Mouse (Mus musculus) adipocyte (in vitro differentiated cells): Measurements from ENCODE around the gene Tmem220.
A peak's percentile ranks its signal among the peaks of the same experiment; 100 is the strongest.

ENCODE experiments used
- DNase-seq: peaks from one replicate; pipeline ENCODE4 v3.0.0-alpha.2; 2016; ENCODE audit warnings: low spot score

Tmem220 gene

DNA sequence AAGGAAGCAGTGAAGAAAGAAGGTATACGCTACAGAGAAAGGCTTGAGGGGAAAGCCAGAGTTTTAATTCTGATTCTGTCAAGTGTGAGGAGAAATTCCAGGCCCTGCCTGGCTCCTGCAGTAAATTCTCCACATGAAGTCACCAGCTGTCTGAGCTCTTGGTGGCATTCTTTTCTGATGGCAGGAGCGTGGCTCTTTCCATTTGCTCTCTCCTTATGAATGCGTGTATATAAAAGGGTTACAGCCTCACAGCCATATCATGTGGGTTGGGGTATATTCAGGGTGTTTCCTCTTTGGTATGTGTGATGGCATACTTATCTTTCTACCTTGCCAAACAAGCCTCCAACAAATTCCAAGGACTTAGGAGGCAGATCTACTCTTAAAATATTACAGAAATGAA is 37.8 kb downstream of the Tmem220 start:
- DNase-seq, result no peak

DNA sequence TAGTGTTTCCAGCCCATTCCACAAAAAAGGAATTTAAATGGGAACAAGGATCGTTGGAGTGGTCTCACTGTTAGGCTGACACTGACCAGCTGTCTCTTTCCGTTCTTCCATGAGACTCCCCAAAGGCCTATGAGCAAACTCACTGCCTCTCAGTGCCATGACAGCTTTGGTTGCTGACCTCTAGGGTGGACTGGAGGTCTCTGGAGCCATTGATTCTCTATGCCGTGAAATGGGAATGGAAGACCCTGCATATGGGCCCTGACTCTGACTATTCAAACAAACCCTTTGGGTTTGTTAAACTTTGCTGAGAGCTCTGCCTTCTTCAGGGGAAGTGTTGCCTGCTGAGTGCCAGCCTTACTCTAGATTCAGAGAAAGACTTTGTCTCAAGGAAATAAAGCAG is 42.8 kb downstream of the Tmem220 start:
- DNase-seq, result no peak

DNA sequence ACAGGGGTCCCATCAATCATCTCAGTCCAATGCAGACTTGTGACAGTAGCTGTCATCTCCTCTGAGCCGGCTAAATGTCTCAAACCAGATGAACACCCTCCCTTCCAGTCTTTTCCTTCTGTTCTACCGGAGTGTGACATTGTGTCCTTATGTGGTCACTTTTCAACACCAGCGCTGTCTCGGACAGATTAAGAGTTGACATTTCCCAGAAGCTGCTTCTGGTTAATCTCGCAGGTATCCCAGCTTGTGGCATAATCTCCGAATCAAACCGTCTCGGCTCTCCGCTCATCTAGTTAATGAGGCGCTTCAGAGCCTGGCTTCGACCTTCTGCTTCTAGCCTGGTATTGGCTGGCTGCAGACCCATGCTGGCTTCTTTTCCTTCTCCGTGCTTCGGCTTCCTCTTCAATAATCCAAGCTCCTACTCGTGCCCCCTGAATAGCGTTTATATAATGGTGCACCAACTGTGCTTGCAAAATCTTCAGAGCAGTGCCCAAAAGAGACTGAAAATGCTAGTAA is 47.7 kb downstream of the Tmem220 start:
- no peak for DNase-seq

DNA sequence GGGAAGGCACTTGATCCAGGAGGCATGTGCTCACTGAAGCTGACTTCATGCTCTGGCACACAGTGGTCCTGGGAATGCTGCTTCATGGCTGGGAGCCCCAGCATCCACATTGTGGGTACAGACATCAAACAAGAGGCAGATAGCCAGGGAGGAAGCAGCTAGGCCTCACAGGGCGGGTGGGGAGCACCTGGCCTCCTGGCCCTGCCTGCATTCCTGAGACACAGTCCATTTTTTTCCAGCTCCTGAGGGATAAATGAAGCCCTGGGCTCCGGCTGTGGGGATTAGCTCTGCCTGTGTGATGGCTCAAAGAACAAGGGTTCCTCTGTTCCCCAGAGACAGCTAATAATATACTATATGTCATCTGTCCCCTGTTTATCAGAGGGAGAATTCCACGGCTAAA is 50.1 kb downstream of the Tmem220 start:
- no peak for DNase-seq

DNA sequence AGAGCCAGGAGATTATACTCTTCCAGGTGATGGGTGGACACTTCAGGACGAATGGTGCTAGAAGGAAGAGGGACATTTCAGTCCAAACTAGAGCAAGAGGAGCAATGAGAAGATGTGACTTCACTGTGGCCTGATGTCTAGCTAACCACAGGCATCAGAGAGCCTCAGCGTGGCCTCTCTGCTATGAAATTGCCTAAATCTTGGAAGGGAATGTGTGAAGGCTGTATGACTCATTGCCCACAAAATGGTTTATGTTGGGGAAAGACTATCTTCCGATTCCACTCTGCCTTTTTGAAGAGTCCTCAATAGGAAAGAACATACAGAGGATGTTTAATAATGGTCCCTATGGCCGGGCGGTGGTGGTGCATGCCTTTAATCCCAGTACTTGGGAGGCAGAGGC is 51.8 kb downstream of the Tmem220 start:
- DNase-seq, result no peak

DNA sequence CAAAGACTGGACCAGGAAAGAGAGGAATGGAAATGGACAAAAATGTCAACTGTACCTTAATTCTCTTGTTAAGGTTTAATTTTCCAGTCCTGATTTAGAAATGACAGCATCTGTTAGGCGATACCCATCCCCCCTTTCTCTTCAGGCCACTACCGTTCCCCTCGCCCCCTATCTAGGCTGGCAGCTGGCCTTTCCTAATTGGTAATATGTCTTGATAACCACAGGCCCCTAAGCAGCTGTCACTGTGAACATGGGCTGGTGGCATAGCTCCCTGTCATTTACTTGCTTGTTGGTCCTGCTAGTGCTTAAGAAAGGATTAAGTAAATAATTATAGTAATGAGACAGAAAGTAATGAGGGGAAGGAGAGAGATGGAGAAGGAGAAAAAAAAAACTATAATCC is 52.5 kb downstream of the Tmem220 start:
- no peak for DNase-seq

DNA sequence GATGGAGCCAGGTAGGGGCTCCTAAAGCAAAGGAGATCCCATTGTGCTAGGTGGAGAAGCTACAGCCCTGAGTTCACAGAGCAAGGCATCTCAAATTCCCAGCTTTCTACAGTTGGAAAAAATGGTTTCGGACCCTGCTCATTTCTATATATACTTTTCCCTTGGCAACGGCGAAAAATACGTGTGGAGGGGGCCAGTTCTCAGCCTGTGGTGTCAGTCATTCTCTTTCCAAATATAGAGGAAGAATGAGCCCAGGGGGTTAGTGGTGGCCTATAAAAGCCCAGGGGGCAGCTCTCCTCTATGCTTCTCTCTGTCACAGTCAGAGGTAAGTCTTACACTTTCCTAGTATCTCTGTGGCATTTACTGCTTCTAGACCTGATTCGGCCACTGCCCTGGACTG is 53.0 kb downstream of the Tmem220 start, which contains the start of gene Myh3:
Gene Myh3 (plus strand): TSS at position 301 of the 400 bp plus-strand sequence.
- no peak for DNase-seq

DNA sequence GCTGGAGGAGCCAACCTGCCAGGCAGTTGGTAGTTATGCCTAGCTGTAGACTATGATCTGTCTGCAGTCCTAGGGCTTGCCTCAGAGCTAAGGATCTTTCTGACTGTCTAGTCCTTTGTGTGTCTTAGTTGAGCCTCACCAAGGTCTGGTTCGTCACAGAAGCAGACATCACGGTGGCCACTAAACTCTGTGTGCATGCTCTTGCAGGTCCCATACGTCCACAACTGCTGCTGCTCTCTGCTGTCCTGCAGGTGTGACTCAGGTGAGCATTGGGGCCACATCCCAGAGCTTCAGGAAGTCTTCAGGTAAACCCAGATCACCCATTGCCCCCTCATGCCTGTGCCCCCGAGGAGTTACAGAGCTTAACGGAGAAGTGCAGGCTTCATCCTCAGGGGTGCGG is 53.9 kb downstream of the Tmem220 start:
- no peak for DNase-seq

DNA sequence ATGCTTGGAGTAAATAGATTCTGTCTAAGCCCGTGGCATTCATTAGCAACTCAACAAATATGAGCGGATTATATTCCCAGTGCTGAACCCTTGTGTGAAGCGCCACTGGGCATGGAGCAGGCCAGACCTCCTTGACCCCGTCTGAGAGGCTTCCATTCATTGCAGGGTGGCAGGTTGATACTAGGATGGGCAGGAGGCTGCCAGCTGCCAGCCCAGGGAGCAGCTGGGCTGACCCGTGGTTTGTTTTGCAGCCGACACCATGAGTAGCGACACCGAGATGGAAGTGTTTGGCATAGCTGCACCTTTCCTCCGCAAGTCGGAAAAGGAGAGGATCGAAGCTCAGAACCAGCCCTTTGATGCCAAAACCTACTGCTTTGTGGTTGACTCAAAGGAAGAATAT is 54.8 kb downstream of the Tmem220 start:
- DNase-seq, result no peak

DNA sequence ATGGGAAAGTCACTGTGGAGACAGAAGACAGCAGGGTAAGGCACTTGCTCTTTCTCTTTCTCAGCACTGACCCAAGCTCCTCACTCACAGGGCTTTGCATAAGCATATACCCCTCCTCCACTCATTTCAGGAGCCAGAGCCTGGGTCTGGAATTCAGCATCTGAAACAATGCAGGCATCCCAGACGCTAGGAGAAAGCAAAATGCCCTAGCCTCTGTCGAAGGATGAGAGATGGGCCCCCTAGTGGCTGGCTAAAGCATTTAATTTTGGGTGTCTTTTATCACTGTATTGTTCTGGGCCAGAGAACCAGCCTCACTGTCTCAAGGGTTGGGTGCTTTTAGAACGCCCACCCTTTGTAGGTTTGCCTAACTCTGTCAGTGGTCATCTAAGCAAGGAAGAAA is 55.2 kb downstream of the Tmem220 start:
- DNase-seq, result peak; percentile 65

DNA sequence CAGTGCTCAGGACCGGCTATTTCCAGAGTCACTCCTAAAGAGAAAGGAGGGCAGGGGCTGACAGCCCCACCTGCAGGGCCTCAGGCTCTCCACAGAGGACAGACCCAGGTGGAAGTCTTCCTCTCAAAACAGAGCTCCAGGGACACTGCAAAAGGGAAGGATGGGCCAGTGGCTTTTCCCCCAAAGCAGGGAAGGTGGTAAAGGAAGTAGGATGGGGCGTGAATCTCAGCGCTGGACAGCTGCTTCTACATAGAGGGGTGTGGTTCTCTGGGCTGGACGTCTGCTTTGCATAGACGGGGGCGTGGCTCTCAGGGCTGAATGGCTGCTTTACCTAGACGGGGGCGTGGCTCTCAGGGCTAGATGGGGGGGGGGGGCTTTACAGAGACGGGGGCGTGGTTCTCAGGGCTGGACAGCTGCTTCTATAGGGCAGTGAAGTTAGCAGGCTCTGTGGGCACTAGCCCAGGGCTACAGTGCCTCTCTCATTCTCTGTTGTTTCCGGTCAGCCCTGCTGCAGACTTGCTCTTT is 56.2 kb downstream of the Tmem220 start:
- peak; percentile 8 for DNase-seq

DNA sequence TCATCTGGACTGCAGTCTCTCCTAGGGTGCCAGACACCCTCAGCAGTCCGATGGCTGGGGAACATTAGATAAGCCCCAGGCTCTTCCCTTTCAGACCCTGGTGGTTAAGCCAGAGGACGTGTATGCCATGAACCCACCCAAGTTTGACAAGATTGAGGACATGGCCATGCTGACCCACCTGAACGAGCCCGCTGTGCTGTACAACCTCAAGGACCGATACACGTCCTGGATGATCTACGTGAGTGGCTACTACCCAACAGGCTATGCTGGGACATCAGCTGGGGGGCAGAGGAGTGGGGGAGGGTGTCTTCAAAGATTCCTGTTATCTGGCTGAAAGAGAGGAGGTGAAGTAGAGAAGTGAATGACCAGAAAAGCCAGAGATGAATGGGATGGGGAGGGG is 57.2 kb downstream of the Tmem220 start:
- DNase-seq, result no peak

DNA sequence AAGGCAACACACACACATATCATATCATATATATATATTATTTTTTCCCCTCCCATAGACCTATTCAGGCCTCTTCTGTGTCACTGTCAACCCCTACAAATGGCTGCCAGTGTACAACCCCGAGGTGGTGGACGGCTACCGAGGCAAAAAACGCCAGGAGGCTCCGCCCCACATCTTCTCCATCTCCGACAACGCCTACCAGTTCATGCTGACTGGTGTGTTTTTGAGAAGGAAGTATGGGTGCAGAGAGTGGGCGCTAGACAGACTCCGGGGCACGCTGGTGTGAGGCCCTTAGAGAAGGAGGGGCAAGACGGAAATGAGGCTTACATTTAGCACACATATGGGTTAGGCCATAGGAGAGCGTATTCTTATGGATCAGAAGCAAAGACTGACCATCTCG is 57.8 kb downstream of the Tmem220 start:
- no peak for DNase-seq

DNA sequence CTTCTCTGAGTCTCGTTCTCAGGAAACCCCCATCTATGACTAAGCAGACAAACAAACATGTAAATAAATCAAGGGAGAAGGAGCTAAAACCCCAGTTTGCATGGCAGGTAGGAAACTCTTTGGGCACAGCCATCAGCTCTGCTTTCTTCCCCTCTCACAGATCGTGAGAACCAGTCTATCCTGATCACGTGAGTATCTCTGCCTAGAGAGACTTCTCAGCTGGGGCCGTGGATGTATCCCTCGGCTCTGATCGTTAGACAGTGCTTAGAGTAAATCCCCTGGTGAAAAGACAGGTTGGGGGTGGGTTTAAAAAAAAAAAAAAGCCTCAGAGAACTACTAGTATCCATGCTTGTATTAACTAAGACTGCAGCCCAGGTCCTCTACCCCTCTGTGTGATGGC is 58.3 kb downstream of the Tmem220 start:
- DNase-seq, result no peak

DNA sequence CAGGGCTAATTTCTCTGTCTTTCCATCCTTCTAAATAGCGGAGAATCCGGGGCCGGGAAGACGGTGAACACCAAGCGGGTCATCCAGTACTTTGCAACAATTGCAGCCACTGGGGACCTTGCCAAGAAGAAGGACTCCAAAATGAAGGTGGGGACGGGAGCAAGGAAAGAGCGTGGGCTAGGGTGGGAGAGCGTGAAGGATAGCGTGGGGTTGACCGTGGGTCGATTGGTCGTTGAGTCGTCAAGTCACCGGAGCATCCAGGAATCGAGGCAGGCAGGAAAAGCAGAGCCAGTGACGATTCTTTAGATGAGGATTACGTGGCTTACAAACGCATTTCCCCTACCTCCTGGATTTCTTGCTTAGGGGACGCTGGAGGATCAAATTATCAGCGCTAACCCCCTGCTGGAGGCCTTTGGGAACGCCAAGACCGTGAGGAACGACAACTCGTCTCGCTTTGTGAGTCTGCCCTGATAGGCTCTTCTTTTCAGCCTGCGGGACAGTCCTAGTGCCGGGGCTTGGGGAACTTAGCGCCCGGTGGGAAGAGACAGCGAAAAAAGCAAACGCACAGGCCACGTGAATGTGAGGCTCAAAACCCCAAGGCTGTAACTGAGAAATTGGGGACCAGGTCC is 58.9 kb downstream of the Tmem220 start:
- DNase-seq, result no peak
